Mouse (Mus musculus) CD4-positive, CD25-positive, alpha-beta regulatory T cell, adult 9 weeks (primary cell): ENCODE data around the gene Gm5662. TPM values are rescaled to one million over a fixed set of nuclear protein-coding genes. Genes with fewer than 3 reads are reported as not detected.

Source experiments
- polyA plus RNA-seq: library from polyadenylated mRNA; unstranded; fragments of 100-300 nt; shearing (Covaris generic); gene quantifications from one replicate; pipeline ENCODE4 v1.2.1, GENCODE M21; 2017

The Gm5662 gene
- 0.15 TPM for polyA plus RNA-seq

DNA sequence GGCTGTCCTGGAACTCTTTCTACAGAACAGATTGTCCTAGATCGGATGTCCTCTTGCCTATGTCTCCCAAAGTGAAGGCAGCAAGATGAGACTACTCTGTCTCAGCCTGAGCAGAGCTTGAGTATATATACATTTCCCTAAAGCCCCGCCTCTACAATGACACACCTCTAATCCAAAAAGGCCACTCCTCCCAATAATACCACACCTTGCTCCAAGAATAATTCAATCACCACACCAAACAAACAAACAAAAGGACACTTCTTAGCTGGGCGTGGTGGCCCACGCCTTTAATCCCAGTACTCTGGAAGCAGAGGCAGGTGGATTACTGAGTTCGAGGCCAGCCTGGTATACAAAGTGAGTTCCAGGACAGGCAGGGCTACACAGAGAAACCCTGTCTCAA, at the start of gene Gm5662:
TSS of gene Gm5662 (minus strand) at position 101 of the 400 bp plus-strand sequence.

DNA sequence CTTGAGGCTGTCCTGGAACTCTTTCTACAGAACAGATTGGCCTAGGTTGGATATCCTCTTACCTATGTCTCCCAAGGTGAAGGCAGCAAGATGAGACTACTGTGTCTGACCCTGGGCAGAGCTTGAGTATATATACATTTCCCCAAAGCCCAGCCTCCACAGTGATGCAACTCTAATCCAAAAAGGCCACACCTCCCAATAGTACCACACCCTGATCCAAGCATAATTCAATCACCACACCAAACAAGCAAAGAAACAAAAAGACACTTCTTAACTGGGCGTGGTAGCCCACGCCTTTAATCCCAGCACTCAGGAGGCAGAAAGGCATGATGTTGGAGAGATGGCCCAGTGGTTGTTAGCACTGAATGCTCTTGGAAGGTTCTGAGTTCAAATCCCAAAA, 49.6 kb upstream of the Gm5662 start, which contains the start of gene Gm5039:
TSS of gene Gm5039 (minus strand) at position 101 of the 400 bp plus-strand sequence.

DNA sequence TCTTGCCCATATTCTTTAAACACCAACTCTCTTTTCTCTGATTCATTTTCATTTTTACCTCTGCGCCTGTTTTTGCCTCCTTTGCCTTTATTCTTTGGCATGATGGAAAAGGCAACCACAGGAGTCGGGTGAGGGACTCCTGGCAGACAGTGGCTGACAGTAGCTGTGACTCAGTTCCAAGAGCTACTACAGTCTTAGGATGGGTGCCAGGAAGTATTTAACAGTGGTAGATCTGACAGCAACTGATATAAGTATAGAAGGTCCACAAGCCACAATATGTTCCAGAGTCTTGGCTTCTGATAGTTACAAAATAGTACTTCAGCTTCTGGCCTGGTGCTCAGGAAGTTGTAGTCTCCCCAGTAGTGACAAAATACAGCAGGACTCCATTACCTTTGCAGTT, 24.3 kb downstream of the Gm5662 start, which contains the start of gene Gm8332:
TSS of gene Gm8332 (minus strand) at position 101 of the 400 bp plus-strand sequence.

Other genes with a start within 250 kb of the Gm5662 start
- gene Gm2056, start 247.5 kb downstream of the Gm5662 start, polyA plus RNA-seq, result not detected
- not detected for gene Gm16368, start 190.8 kb downstream of the Gm5662 start, polyA plus RNA-seq
- gene Gm10436, start 92.4 kb downstream of the Gm5662 start, polyA plus RNA-seq, result not detected
- not detected for gene Gm8332, start 24.4 kb downstream of the Gm5662 start, polyA plus RNA-seq
- not detected for gene Gm5039, start 49.5 kb upstream of the Gm5662 start, polyA plus RNA-seq
- gene Adck1, start 86.1 kb upstream of the Gm5662 start, polyA plus RNA-seq, result 24.9 TPM